Mouse (Mus musculus) lung, adult 2 months (tissue): ENCODE results near the gene Krtap3-2. TPM values are rescaled to one million over a fixed set of nuclear protein-coding genes. Genes with fewer than 3 reads are reported as not detected.

Source experiments
- DNase-seq: peaks from one replicate; pipeline ENCODE4 v3.0.0; 2022
- H3K4me1 ChIP-seq: fragments of 200-500 bp; 2 replicates; pipeline ENCODE4 v1.6.1; 2011; ENCODE audit warnings: low read length; ENCODE audit not compliant: control insufficient read depth, insufficient read depth
- H3K4me3 ChIP-seq: fragments of 200-500 bp; replicated peaks from 2 replicates; pipeline ENCODE3; 2011; ENCODE audit warnings: low read depth, mild to moderate bottlenecking, control low read depth, low read length; ENCODE audit errors: extremely low read depth
- CTCF ChIP-seq: fragments of 200-500 bp; IDR thresholded peaks from 2 replicates; pipeline ENCODE4 v1.5.1; 2011; ENCODE audit warnings: mild to moderate bottlenecking, low read length, control low read depth; ENCODE audit not compliant: insufficient read depth
- POLR2A ChIP-seq: fragments of 200-500 bp; IDR thresholded peaks from 2 replicates; pipeline ENCODE4 v1.6.1; 2011; ENCODE audit warnings: low read depth, mild to moderate bottlenecking, control low read depth, low read length, borderline replicate concordance; ENCODE audit errors: extremely low read depth
- WGBS: fragments of 180-500 bp; shearing (Covaris S2); methylation state at CpG from one replicate; pipeline ENCODE4 v1.1.7; 2018; 5-methylcytosine and 5-hydroxymethylcytosine counted together
- polyA plus RNA-seq: library from polyadenylated mRNA; depleted of rRNA; stranded (reverse); fragments of >200 nt; gene quantifications from 2 replicates; pipeline ENCODE4 v1.2.3, GENCODE M21; 2012

Gene Krtap3-2
- polyA plus RNA-seq, 1 experiment = 8.7 TPM

GRCm38 (mm10) chr11:99573164-99573563 is 16.5 kb upstream of the Krtap3-2 start:
- no peak for DNase-seq
- 68% methylated on average over 4 of the region's 4 CpGs for WGBS
- TF ChIP-seq CTCF (no peak), POLR2A (no peak)
- H3K4me1 ChIP-seq = no peaks in the 10 kb centered on the region
- H3K4me3 ChIP-seq = no peak overlapping the region

DNA sequence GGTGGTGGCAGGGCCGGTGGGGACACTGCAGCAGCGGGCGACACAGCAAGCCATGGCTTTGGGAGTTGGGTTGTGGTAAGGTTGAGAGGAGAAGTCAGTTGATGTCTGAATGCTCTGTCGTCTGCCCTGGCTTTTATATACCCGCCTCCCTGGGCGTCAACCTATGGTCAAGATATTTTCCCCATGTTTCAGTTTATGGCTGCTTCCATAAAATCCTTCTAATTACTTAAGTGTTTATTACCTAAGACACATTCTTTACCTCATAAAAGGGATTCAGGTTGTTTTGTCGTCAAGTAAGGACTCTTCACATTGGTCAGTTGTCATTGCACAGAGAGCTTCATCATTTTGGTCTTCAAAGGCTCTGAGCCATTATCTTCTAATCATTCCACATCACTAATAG is 9.9 kb upstream of the Krtap3-2 start, which contains the start of gene Krtap3-1:
TSS of gene Krtap3-1 (minus strand) at position 101 of the 400 bp plus-strand sequence.
- WGBS = 95% methylated on average over 7 of the region's 7 CpGs
- TF ChIP-seq POLR2A (no peak), CTCF (no peak)
- no peak for DNase-seq
- Histone ChIP-seq H3K4me1 (no peaks in the 10 kb centered on the region), H3K4me3 (no peak within 1 kb of the TSS)

- no peaks in the 10 kb centered on the region for H3K4me1 ChIP-seq
- TF ChIP-seq POLR2A = no peak
- no peak for TF ChIP-seq CTCF
- 76% methylated on average over 6 of the region's 6 CpGs for WGBS
- no peak overlapping the region for H3K4me3 ChIP-seq
- DNase-seq = no peak
Observed at GRCm38 (mm10) chr11:99562580-99562979, 5.9 kb upstream of the Krtap3-2 start.

DNA sequence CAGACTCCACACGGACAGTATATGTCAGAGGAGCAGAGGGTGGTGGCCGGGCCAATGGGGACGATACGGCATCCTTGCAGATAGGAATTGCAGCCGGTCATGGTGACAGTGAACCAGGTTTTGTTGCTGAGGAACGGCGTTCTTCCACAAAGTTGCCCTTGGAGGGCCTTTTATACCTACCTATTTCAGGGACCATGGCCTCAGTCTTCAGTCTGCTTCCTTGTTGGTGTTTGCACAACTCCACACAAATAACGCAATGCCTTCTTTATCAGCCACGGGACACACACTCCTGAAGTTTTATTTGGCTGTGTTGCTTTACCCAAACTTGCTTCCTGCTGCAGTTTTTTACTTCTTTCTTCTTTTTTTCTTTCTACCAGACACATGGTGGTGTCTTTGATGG is 2.7 kb upstream of the Krtap3-2 start, which contains the start of gene Gm11939:
TSS of gene Gm11939 (minus strand) at position 101 of the 400 bp plus-strand sequence.
- Histone ChIP-seq H3K4me1 (no peaks in the 10 kb centered on the region), H3K4me3 (no peak within 1 kb of the TSS)
- WGBS = 80% methylated on average over 9 of the region's 9 CpGs
- no peak for DNase-seq
- TF ChIP-seq CTCF (no peak), POLR2A (no peak)

GRCm38 (mm10) chr11:99557976-99558745 is 1.5 kb upstream of the Krtap3-2 start:
- DNase-seq = no peak
- WGBS = 60% methylated on average over 3 of the region's 3 CpGs
- Histone ChIP-seq H3K4me3 (no peak overlapping the region), H3K4me1 (no peaks in the 10 kb centered on the region)
- TF ChIP-seq POLR2A = no peak
- no peak for TF ChIP-seq CTCF

DNA sequence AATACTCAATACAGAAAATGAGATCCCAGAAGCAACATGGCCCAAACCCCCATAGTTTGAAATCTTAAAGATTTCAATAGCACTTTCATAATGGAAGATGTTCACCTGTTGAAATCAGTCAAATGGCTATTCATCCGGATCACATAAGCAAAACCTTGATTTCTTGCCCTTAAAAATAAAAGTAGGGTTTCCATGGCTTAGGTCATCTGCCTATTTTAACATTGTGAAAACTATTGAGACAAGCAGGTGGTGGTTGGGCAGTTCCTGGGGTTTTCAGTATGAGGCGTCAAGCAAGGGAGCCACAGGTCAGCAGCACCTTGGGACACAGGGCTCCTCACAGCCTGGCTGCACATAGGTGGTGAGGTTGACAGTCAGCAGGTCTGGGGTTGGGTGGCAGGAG is 458 bp downstream of the Krtap3-2 start:
- H3K4me3 ChIP-seq = no peak overlapping the region
- no peak for DNase-seq
- 87% methylated on average over 2 of the region's 2 CpGs for WGBS
- TF ChIP-seq POLR2A (no peak), CTCF (no peak)
- no peaks in the 10 kb centered on the region for H3K4me1 ChIP-seq

DNA sequence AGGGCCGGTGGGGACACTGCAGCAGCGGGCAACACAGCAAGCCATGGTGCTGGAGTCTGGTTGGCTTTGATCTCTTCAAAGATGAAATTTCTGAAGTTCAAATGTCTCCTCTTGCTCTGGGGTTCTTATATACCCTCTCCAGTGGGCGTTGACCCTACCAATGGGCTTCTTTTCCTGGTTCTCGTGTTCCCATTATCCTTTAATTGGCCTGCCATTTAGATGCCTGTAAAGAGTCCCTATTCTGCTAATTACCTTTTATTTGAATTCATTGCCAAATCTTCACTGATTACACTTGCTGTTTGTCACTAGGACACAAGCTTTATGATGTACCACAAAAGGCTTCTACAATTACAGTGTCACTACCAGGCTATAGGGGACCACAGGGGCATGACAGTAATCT is 5.9 kb downstream of the Krtap3-2 start, which contains the start of gene Krtap3-3:
TSS of gene Krtap3-3 (minus strand) at position 101 of the 400 bp plus-strand sequence.
- Histone ChIP-seq H3K4me3 (no peak within 1 kb of the TSS), H3K4me1 (no peaks in the 10 kb centered on the region)
- 63% methylated on average over 4 of the region's 4 CpGs for WGBS
- no peak for TF ChIP-seq POLR2A
- TF ChIP-seq CTCF = no peak
- no peak for DNase-seq

DNA sequence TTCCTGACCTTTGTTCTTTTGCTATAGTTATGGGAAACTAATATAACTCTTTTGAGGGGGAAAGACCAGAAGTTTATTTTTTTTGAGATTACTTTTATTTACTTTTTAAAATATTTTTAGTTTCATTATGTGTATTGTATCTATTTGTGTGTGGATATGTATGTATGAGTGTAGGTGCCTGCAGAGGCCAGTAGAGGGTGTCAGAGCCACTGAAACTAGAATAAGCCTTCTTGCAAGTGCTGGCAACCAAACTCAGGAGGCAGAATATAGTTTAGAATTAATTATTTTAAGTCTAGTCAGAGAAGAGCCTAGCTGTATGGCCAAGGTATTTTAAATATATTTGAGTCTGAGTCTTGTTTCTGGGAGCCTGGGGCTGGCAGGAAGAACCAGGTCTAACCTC is 8.8 kb downstream of the Krtap3-2 start:
- no peak for DNase-seq
- Histone ChIP-seq H3K4me3 (no peak overlapping the region), H3K4me1 (no peaks in the 10 kb centered on the region)
- TF ChIP-seq CTCF (no peak), POLR2A (no peak)

DNA sequence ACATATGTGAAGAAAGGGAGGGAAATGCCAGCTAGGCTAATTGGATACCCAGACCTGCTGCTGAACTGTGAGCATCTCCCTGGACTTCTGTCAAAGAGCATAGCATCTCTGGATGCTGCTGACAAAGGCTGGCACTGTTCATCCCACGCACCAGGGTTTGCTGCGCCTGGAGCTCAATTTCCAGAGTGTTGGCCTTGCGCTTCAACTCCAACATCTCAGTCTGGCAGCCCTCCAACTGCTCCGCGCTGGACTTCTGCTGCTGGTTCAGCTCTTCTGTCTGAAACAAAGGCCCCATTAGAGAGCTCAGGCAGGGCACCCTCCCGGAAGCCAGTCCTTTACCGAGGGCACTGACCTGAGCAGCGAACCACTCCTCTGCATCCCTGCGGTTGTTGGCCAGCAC is 16.9 kb downstream of the Krtap3-2 start:
- TF ChIP-seq POLR2A (no peak), CTCF (no peak)
- H3K4me1 ChIP-seq = no peaks in the 10 kb centered on the region
- no peak for DNase-seq
- WGBS = 44% methylated on average over 9 of the region's 9 CpGs
- H3K4me3 ChIP-seq = no peak overlapping the region

GRCm38 (mm10) chr11:99521288-99521860 is 35.3 kb downstream of the Krtap3-2 start, which contains the start of gene Krt39:
Gene Krt39, minus strand, starts transcription at chr11:99521338.
- Histone ChIP-seq H3K4me1 (no peaks in the 10 kb centered on the region), H3K4me3 (no peak within 1 kb of the TSS)
- 53% methylated on average over 13 of the region's 13 CpGs for whole genome bisulfite sequencing
- TF ChIP-seq CTCF (no peak), POLR2A (no peak)
- DNase-seq = no peak
